Mouse (Mus musculus): ENCODE measurements around the gene Tgfbrap1. TPM values are rescaled to one million over a fixed set of nuclear protein-coding genes. Genes with fewer than 3 reads are reported as not detected.

Tgfbrap1 gene
- polyA plus RNA-seq, 1 experiment, result 12.2 TPM

DNA sequence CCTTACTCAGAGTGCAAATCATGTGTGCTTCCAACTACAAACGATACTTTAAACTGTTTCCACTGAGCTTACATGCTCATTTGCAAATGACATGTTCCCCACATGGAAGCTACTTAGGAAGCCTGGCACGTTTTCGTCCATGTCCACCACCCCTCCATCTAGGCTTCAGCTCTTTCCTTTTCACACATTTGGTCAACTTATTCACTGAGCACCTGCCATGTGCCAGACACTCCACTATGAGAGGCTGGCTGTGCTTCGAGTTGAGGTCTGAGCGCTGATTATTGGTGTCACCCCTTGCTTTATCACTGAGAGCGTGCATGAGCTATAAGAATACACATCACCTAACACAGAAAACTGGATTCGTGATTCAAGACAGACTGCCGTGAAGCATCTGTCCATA, 26.4 kb downstream of the Tgfbrap1 start:
- no peak for TF ChIP-seq GATA1 (IDR thresholded peaks at IDR 0.05; ENCODE audit: low read length)

DNA sequence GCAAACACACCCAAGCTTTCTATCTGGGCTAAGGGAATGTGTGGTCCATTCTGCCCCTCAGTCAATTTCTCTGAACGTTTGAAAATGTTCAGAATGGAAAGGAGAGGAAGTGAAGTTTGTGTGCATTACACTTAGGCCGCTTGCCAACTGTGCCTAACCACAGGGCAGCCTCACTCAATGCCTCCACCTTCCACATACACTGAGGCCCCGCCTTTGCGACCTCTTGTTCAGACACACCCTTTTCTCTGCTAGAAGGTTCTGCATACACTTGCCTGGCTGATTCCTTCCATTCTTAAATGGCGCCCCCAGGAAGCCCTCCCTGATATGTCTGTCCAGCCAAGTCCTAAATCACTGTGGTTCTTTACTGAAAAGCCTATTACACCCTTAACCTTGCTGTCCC, 27.7 kb downstream of the Tgfbrap1 start:
- no peak for TF ChIP-seq GATA1 (IDR thresholded peaks at IDR 0.05; ENCODE audit: low read length)

DNA sequence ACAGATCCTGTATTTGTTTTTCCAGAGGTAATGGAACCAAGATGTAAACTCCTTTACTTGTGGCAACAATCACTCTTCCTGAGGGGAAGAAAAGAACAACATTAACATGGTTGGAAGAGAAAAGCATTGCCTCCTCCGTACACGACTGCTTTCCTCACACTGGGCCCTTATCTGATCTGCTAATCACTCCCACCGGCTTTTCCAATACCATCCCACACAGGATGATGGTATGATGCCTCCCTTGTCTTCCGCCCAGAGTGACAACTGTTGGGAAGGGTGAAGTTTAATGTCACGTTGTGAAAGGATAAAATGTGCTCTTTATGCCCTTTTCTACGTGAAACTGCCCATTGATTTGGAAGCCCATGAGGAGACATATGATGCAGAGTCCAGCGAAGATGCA, 30.9 kb downstream of the Tgfbrap1 start:
- TF ChIP-seq GATA1 (IDR thresholded peaks at IDR 0.05; ENCODE audit: low read length), result no peak

DNA sequence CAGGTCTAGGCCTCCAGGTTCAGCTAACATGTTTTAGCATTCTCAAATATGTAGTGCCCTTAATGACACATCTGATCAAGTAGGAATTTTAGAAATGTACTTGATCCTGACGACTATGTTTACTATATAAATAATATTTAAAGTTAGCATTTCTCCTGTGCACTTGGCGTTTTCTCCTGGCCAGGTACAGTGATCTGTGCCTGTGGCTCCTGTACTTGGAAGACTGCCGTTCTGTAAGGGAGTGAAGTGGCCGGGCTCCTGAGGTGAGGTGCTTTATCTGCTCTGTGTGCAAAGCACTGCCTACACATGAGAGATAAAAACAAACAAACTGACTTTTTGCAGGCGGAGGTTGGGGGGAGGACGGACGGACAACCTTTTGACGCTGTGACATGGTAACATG, 31.9 kb downstream of the Tgfbrap1 start:
- no peak for TF ChIP-seq GATA1 (IDR thresholded peaks at IDR 0.05; ENCODE audit: low read length)

DNA sequence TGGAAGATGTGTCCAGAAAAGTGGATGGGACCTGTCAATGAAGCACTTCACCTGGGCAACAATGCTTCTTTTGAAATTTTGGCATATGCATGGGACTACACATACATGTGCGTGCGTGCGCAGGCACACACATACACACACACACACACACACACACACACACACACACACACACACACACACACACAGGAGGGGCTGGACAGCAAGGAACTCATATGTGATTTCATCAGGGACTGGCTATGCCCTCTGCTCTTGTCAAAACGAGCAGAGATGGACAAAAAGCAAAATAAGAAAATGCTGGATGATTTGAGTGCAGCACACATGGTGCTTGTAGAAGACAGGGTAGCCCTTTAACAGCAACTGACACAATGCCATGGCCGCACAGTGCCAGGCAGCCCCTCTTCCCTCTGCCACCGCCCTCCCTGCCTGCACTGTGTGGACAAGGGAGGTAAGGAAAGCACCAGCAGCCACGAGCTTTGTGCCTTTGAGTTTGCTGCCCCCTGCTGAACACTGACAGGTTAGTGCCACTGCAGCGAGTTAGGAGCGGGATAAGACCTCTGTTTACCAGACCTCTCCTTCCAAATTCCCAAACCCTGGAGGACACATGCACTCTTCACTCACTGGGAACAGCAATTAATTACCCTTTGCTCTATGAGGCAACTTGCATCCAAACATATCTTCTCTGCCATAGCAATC, 32.7 kb downstream of the Tgfbrap1 start:
- no peak for TF ChIP-seq GATA1 (IDR thresholded peaks at IDR 0.05; ENCODE audit: low read length)

DNA sequence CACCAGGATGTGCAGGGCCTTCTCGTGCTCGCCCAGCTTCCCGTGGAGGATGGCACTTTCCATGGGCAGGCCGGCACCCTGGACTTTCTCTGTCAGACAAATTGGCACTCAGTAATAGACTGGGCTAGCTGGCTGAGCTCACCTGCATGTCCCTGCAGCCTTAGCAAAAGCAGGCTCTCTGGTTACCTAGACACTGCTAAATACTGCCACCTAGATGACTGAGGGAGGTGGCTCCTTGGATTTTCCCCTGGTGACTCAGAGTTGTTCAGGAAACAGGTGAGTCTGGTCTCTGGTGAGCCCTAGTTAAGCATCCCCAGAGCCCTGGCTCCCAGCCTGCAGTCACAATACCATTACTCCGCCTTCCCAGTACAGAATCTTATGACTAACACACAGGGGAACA, 46.5 kb downstream of the Tgfbrap1 start:
- no peak for TF ChIP-seq GATA1 (IDR thresholded peaks at IDR 0.05; ENCODE audit: low read length)

DNA sequence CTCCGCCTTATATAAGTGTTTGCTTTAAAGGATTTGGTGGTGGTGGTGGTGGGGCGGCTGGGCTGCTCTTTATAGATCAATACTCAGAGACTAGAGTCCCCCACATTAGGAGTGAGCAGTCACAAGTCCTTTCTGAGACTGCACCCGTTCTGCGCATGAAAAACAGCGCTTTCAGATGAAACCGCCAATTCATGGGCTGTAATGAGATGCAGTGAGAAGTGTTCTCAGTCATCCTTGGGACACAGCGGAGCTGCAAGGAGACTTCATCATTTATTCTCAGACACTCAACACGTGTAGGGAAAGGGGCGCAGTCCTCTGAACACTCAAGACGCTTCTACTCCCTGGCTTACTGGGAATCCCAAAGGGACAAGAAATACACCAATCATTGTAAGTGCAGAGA, 50.6 kb downstream of the Tgfbrap1 start:
- TF ChIP-seq GATA1 (IDR thresholded peaks at IDR 0.05; ENCODE audit: low read length), result no peak

DNA sequence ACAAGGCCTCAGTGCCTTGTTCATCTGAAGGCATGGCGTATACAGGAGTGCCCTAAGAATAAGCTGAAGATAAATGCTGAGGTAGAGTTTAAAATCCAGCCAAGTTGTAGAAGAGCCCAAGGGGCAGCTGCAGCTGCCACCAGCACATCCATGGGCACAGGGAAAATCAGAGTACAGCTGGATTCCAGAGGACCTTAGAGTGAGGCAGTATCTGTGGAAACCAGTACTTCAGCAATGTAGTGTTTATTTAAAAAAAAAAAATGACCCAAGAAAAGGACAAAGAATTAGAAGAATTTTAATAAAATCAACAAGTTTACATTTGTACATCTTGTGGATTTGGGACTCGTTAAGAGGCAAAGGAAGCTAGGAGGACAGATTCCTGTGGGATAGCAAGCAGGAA, 51.4 kb downstream of the Tgfbrap1 start:
- no peak for TF ChIP-seq GATA1 (IDR thresholded peaks at IDR 0.05; ENCODE audit: low read length)

DNA sequence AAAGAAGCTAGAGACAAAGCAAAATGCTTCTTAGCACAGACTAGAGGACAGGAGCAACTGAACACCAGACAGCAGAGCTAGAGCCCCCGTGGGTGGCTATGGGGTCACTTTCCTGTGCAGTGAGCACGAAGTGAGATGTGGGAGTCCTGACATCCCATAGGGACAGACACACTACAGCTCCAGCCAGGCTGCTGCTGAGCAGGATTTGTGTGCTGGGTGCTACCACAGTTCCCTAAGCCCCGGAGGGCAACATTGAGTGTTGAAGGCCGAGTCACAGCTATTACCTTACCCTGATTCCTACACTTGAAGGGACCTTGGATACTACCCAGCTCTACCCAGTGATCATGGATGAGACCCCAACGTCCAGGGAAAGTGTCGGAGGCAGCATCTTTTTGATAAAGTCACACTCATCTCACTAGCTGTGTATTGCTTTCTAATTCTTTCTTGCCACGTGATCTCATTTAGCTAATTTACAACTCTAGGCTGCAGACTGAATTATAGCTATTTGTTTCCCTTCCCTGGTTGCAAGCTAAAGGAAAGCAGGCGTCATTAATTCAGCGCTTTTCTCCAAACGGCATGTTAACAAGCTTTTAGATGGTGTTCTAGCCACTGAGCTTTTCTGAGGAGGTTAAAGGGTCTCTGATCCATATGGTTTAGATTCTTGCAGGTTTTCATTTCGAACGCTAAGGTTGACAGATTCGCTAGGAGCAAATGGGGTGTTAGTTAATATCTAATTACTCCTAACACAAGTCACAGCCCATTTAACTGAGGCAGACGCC, 53.0 kb downstream of the Tgfbrap1 start:
- TF ChIP-seq GATA1 (IDR thresholded peaks at IDR 0.05; ENCODE audit: low read length), result no peak

DNA sequence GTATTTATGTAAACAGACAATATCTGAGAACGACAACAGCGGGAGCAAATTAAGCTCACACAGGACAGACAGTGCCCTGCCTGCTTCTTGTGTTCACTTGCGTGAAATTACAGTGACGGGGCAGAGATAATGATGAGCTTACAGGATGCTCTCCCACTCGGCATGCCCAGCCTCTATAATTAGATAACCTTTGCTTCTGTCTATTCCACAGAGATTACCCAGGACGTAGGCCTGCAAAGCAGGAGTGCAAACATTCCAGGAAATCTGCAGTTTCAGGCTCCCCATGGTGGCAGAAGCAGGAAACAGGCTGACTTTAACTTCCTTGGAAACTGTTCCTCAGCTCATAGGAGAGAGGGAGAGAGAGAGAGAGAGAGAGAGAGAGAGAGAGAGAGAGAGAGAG, 56.2 kb downstream of the Tgfbrap1 start:
- no peak for TF ChIP-seq GATA1 (IDR thresholded peaks at IDR 0.05; ENCODE audit: low read length)

DNA sequence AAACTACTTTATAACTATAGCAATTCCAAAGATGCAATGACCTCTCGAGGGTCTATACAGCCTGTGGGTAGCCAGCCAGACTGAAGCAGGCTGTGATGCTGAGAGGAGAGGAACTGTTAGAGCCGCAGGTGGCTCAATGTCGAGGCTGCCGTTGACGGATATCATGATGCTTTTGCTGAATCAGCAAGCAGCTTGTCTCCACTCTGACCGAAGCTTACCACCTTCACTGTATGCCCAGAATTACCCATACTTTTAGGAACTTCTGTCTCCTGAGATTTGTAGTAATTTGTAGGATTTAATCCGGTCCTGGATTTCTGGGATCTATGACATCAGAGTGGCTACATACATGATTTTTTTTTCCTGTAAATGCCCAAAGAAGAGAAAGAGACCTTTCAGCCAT, 62.4 kb downstream of the Tgfbrap1 start:
- no peak for TF ChIP-seq GATA1 (IDR thresholded peaks at IDR 0.05; ENCODE audit: low read length)

DNA sequence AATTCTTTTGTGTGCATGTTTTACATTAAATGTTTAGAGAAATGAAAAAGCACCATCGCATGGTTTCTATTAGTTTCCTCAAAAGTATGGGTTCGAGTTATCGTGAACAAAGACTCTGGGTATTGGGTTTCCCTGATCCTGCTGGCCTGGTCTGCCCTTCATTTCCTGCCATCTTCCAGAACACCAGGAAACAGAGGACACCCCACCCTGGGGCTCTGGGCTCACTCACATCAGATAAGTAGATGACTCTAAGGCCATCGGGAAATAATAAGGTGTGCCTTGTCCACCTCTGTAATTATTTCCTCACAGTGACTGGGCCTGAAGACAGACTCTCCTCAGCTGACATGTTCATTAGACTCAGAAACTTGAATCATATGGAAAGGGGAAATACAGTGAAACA, 88.0 kb downstream of the Tgfbrap1 start:
- TF ChIP-seq GATA1 (IDR thresholded peaks at IDR 0.05; ENCODE audit: low read length), result no peak

DNA sequence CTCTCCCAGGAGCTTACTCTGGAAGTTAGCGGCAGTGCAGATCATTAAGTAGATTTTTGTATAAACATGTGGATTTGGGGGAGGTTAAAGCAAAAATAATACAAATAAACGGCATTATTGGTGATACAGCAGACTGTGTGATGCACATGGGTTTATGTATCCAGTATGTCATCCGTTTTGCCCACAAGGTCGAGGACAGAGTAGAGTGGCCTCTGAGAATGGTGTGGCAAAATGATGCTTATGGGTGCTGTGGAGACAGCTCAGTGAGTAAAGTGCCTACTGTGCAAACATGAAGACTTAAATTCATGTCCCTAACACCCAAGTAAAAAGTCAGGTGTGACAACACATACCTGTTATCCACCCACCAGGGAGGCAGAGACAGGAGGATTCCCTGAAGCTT, 91.9 kb downstream of the Tgfbrap1 start:
- no peak for TF ChIP-seq GATA1 (IDR thresholded peaks at IDR 0.05; ENCODE audit: low read length)

DNA sequence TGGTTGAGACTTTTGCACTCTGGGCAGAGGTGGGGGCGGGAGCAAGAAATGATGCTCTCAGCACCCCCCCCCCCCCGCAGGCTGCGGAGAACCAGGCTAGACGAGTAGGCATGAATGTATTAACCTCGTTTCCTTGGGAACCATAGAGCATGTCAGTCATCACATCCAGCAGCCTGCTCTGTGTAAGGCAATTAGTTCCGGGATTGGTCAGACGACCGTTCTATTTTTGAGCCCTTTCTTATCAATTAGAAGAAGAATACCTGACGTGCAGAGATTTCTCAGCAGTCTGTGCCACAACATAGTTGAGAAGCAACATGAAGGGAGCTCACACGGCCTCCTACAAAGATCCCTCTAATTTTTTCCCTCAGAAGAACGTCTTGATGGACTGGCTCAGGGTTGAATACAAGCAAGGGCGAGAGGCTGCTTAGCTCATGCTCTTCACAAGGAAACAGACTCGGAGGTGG, 92.4 kb downstream of the Tgfbrap1 start:
- TF ChIP-seq GATA1 (IDR thresholded peaks at IDR 0.05; ENCODE audit: low read length), result no peak

Other genes starting within 250 kb of the Tgfbrap1 start
- gene Mrps9, start 247.4 kb downstream of the Tgfbrap1 start, polyA plus RNA-seq (2012), result 103 and 120 TPM in 2 replicates
- not detected in 2 replicates for gene Gpr45, start 145.8 kb downstream of the Tgfbrap1 start, polyA plus RNA-seq (2012)
- 2.3 and 4.1 TPM in 2 replicates for gene AI597479, start 73 bp upstream of the Tgfbrap1 start, polyA plus RNA-seq (2012)
- gene Fhl2, start 98.3 kb upstream of the Tgfbrap1 start, polyA plus RNA-seq (2012), result not detected in 2 replicates